Mouse (Mus musculus): Measurements from ENCODE around the gene Pim2.

GRCm38 (mm10) chrX:7883841-7884567 lies 5.9 kb downstream of the Pim2 start, which contains the start of gene Slc35a2:
- TF ChIP-seq CTCF (IDR thresholded peaks at IDR 0.05; ENCODE audit: low read depth) (peak; percentile 49), EP300 (optimal IDR thresholded peaks at IDR 0.05) (no peak)

All from stomach, postnatal 0 days (tissue).